Mouse (Mus musculus) cortical plate, adult 2 months (tissue): ENCODE measurements around the gene Otoa.

Experiments used
- CTCF ChIP-seq: fragments of 200-500 bp; IDR thresholded peaks from 2 replicates; pipeline ENCODE4 v1.5.1; 2011; ENCODE audit warnings: mild to moderate bottlenecking, control low read depth, low read length; ENCODE audit not compliant: insufficient read depth; ENCODE audit errors: extremely low read depth
- POLR2A ChIP-seq: fragments of 200-500 bp; IDR thresholded peaks from 2 replicates; pipeline ENCODE4 v1.6.1; 2011; ENCODE audit warnings: mild to moderate bottlenecking, low read length, control low read depth; ENCODE audit not compliant: insufficient read depth; ENCODE audit errors: extremely low read depth

GRCm38 (mm10) chr7:121033856-121034652 lies 47.4 kb upstream of the Otoa start, which contains the start of gene Mettl9:
- TF ChIP-seq CTCF (no peak), POLR2A (peak; percentile 81)
